Mouse (Mus musculus): ENCODE measurements around the gene Cluap1. TPM values are rescaled to one million over a fixed set of nuclear protein-coding genes. Genes with fewer than 3 reads are reported as not detected.
"Not testable (repeated sequence)": the region's sequence is repeated elsewhere in the genome, so short reads cannot be mapped to it uniquely, and the experiment has no call there.

The Cluap1 gene
- total RNA-seq, 2 experiments from 2014 or later, result 23.1 to 45.6 TPM

DNA sequence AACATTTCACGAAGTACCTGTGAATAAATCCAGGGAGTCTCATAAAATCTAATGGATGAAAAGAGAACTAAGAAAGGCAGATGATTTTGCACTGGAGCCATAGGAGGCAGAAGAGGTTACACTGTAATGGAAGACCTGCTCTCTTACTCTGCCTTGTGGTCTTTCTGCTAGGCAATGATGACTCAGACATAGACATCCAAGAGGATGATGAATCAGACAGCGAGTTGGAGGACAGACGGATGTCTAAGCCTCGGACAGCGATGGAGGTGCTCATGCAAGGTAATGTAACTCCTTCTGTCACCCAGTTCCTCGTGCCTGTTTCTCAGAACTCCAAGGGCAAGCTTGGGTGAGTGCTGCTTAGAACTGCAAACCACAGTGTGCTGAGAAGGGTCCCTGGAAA is 24.9 kb downstream of the Cluap1 start:
- ATAC-seq (replicated peaks; ENCODE audit: poor library complexity, severe bottlenecking), result no peak

- ATAC-seq (replicated peaks; ENCODE audit: poor library complexity, severe bottlenecking), result peak; percentile 36
Observed at GRCm38 (mm10) chr16:3934091-3934490, 25.5 kb downstream of the Cluap1 start.

GRCm38 (mm10) chr16:3934701-3935100 is 26.1 kb downstream of the Cluap1 start:
- ATAC-seq (replicated peaks; ENCODE audit: poor library complexity, severe bottlenecking), result no peak

DNA sequence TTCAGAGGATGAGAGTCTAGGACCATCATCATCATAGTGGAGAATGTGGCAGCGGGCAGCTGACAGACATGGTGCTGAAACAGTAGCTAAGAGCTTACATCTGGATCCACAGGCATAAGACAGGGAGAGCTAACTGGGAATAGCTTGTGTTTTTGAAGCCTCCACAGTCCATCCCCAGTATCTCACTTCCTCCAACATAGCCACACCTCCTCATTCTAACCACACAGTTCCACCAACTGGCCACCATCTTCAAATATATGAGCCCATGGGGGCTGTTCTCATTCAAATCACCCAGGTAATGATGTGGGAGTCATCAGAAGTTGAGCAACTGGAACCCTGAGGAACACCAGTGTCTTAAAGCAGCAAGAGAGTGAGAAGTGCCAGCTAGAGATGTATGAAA is 42.5 kb downstream of the Cluap1 start:
- peak; percentile 51; the same call in 1 of the 2 replicates for ATAC-seq (replicated peaks; ENCODE audit: poor library complexity, severe bottlenecking)

DNA sequence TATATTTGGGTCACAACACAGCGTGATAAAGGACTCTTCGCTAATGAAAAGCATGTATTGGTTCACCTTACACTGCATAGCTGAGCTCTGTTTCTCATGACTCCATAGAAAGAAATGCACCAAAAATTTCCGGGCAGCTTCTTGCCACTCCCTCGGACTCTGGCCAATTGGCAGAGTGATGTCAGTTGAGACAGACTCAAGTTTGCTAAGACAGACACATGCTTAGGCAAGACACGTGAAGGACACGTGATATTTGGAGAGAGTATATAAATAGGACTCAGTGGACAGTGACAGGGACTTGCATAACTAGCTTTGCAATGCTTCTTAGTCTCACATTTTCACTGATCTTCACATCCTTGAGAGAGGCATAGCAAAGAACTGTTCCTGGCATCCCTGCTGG is 47.8 kb downstream of the Cluap1 start:
- no peak for ATAC-seq (replicated peaks; ENCODE audit: poor library complexity, severe bottlenecking)

DNA sequence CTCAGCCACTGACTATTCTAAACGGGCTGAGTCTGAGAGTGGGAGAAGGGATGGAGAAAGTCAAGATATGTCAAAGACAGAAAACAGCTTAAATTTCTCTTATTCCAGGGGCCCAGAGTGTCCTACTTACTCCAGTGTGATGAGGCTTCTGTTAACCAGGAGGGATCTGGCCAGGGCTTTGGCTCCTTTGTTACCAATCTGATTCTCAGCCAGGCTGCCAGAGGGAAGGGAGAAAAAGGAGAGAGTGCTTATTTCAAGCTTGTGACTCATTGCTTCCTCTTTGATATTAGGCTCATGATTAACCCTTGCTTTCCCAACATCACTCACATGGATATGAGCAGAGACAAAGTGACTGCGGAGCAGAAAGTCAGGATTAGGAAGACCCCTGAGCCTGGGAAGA is 50.7 kb downstream of the Cluap1 start:
- peak; percentile 33; the same call in 1 of the 2 replicates for ATAC-seq (replicated peaks; ENCODE audit: poor library complexity, severe bottlenecking)

DNA sequence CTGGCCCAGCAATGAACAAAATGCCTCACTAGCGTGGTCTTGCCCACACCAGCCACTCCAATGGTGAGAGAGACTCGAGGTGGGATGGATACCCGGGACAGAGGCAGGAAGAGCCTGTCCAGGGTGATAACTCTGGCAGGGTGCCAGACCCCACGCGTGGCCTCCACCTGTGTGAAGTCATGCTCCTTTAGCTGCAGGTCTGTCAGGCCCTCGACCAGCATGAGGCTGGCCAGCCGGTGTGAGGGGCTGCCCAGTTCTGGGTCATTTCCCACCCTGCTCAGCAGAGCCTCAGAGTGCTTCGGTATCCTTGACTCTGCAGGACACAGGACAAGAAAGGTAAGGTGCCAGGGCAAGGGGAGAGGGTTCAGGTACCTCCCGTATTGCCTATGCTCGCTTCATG is 56.4 kb downstream of the Cluap1 start:
- ATAC-seq (replicated peaks; ENCODE audit: poor library complexity, severe bottlenecking), result no peak

DNA sequence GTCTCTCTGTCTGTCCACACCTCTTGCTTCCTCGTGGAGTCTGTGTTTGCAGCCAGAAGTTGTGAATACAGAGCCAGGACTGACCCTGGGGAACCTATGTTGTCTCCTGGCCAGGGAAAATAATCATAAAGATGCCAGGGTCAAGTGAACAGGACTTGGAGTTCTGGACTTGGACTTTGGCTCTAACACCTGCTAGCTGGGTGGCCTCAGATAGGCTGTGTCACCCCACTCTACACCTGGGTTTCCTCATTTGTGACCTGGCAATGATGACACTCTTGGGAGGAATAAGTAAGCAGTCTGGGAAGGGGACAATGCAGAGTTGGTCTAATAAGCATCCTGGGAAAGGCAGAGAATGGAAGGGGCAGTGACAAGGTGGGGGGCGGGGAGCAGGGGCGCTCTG is 56.9 kb downstream of the Cluap1 start:
- ATAC-seq (replicated peaks; ENCODE audit: poor library complexity, severe bottlenecking), result no peak

- not testable (repeated sequence) for ATAC-seq (replicated peaks; ENCODE audit: poor library complexity, severe bottlenecking)
Observed at GRCm38 (mm10) chr16:3974456-3974855, 65.9 kb downstream of the Cluap1 start.

- no peak for ATAC-seq (replicated peaks; ENCODE audit: poor library complexity, severe bottlenecking)
Observed at GRCm38 (mm10) chr16:3975658-3976057, 67.1 kb downstream of the Cluap1 start.

- peak; percentile 80 for ATAC-seq (replicated peaks; ENCODE audit: poor library complexity, severe bottlenecking)
Observed at GRCm38 (mm10) chr16:3976251-3976671, 67.7 kb downstream of the Cluap1 start, which contains the start of gene Nlrc3. Nlrc3 (minus strand) TSS chr16:3976632.

DNA sequence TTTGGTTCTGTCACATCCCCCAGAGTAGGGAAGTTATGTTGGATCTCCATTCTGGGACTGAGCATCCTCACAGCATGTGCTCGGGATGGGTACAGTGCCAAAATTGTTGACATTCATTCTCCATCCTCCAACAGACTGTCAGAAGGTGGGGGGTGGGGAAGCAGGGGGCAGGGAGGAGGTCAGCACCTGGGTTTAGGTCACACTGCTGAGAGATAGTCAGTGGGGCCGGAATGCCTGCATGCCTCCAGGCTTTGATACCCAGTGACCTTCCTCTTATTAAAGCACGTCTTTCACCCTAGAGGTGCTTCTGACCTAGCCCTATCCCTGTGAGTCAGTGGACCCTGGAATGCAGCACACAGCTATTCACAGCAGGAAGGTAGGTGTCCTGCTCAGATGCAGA is 68.1 kb downstream of the Cluap1 start:
- ATAC-seq (replicated peaks; ENCODE audit: poor library complexity, severe bottlenecking), result no peak

DNA sequence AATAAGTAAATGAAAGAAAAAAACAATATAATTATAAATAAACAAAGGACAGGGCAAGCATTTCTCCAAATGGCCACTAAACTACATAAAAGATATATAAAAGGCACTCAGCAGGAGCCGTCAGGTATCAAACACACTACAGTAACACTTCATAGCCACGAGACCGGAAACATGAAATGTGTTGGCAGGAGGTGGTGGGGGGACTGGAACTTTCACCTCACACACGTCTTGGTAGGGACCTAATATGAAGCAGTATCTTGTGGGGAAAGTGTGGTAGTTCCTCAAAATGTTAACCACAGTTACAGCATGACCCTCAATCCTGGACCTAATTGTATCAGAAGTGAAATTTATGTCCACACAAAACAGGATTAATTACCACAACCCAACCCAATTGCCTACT is 73.6 kb downstream of the Cluap1 start:
- ATAC-seq (replicated peaks; ENCODE audit: poor library complexity, severe bottlenecking), result peak; percentile 91

DNA sequence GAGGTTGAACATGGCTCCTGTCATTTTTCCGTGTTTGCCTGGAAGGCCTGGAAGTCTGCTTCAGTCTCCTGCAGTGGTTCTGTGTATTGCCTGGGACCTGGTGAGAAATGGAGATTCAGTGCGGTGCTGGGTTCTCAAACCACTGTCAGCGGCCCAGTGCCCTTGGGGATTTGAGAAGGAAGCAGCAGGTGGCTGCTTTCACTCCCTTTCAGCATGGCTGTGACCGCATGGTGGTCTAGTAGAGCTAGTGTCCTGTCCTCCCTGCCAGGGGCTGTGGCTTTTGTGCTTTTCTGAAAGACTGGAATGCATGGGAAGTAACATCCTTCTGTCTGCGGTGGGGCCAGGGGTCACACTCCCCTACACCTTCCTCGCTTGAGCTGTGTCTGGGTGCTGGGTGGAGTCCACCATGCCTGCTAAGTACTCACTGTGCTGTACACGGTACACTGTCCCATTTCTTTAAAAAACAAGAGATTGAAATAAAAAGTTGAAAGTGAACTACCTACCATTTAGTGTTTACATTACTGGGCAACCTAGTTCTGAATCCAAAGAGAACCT is 74.6 kb downstream of the Cluap1 start:
- ATAC-seq (replicated peaks; ENCODE audit: poor library complexity, severe bottlenecking), result no peak

- no peak for ATAC-seq (replicated peaks; ENCODE audit: poor library complexity, severe bottlenecking)
Observed at GRCm38 (mm10) chr16:3988410-3988809, 79.8 kb downstream of the Cluap1 start.

Other genes starting within 250 kb of the Cluap1 start
- 41.7 and 43.9 TPM in 2 replicates for gene Mefv, start 190.7 kb upstream of the Cluap1 start, total RNA-seq (2014; fragmentation: Nextera tagmentation)
- 61.1 and 63.4 TPM in 2 replicates for gene Mefv, start 190.7 kb upstream of the Cluap1 start, total RNA-seq (2017)
- gene Zfp263, start 164.7 kb upstream of the Cluap1 start, total RNA-seq (2014; fragmentation: Nextera tagmentation), result 26.5 and 43.4 TPM in 2 replicates
- 44.7 and 56.1 TPM in 2 replicates for gene Zfp263, start 164.7 kb upstream of the Cluap1 start, total RNA-seq (2017)
- gene Olfr15, start 77.9 kb upstream of the Cluap1 start, total RNA-seq (2014; fragmentation: Nextera tagmentation), result not detected in 2 replicates
- not detected in 2 replicates for gene Olfr15, start 77.9 kb upstream of the Cluap1 start, total RNA-seq (2017)
- gene Zfp174, start 61.5 kb upstream of the Cluap1 start, total RNA-seq (2014; fragmentation: Nextera tagmentation), result 0.64 and 1.4 TPM in 2 replicates
- gene Zfp174, start 61.5 kb upstream of the Cluap1 start, total RNA-seq (2017), result 0.60 and 0.77 TPM in 2 replicates
- 72.5 and 101 TPM in 2 replicates for gene Naa60, start 36.4 kb upstream of the Cluap1 start, total RNA-seq (2014; fragmentation: Nextera tagmentation)
- gene Naa60, start 36.4 kb upstream of the Cluap1 start, total RNA-seq (2017), result 33.9 and 34.1 TPM in 2 replicates
- 9.9 and 10.0 TPM in 2 replicates for gene Zfp597, start 24.2 kb upstream of the Cluap1 start, total RNA-seq (2014; fragmentation: Nextera tagmentation)
- 8.2 and 11.8 TPM in 2 replicates for gene Zfp597, start 24.2 kb upstream of the Cluap1 start, total RNA-seq (2017)
- gene Gm20695, start 24.2 kb upstream of the Cluap1 start, total RNA-seq (2014; fragmentation: Nextera tagmentation), result 1.3 and 7.0 TPM in 2 replicates
- gene Gm20695, start 24.2 kb upstream of the Cluap1 start, total RNA-seq (2017), result 1.4 TPM in 1 of 2 replicates, not detected in the other
- 0.77 and 1.6 TPM in 2 replicates for gene 1700037C18Rik, start 112 bp upstream of the Cluap1 start, total RNA-seq (2014; fragmentation: Nextera tagmentation)
- gene 1700037C18Rik, start 112 bp upstream of the Cluap1 start, total RNA-seq (2017), result 0.69 and 6.2 TPM in 2 replicates
- 1.0 and 1.4 TPM in 2 replicates for gene Nlrc3, start 67.8 kb downstream of the Cluap1 start, total RNA-seq (2014; fragmentation: Nextera tagmentation)
- gene Nlrc3, start 67.8 kb downstream of the Cluap1 start, total RNA-seq (2017), result 0.13 and 0.52 TPM in 2 replicates
- 29.0 and 43.4 TPM in 2 replicates for gene Slx4, start 95.0 kb downstream of the Cluap1 start, total RNA-seq (2014; fragmentation: Nextera tagmentation)
- 22.3 TPM in 2 replicates for gene Slx4, start 95.0 kb downstream of the Cluap1 start, total RNA-seq (2017)
- not detected in 2 replicates for gene Dnase1, start 128.1 kb downstream of the Cluap1 start, total RNA-seq (2014; fragmentation: Nextera tagmentation)
- gene Dnase1, start 128.1 kb downstream of the Cluap1 start, total RNA-seq (2017), result 0.04 TPM in 1 of 2 replicates, not detected in the other
- gene Trap1, start 169.0 kb downstream of the Cluap1 start, total RNA-seq (2014; fragmentation: Nextera tagmentation), result 121 and 126 TPM in 2 replicates
- gene Trap1, start 169.0 kb downstream of the Cluap1 start, total RNA-seq (2017), result 149 and 178 TPM in 2 replicates

All from granulocyte monocyte progenitor cell, adult 5-6 weeks (primary cell).